Mouse (Mus musculus) gastrocnemius, adult 2 months (tissue): ENCODE measurements at regions not wholly inside any gene's neighbourhood (a gene's known extent, or its start where the extent isn't known, plus 50 kb on each side); places are given as distances from the start of the nearest gene placed in this dataset.

Experiments used
- DNase-seq: peaks from one replicate; pipeline ENCODE4 v3.0.0; 2022
- H3K27ac ChIP-seq: fragments of 200-600 bp; 2 replicates; pipeline ENCODE4 v1.8.1; 2022; ENCODE audit warnings: mild to moderate bottlenecking
- H3K4me3 ChIP-seq: fragments of 200-600 bp; 2 replicates; pipeline ENCODE4 v1.8.1; 2022; ENCODE audit warnings: mild to moderate bottlenecking, moderate library complexity
- CTCF ChIP-seq: fragments of 200-600 bp; IDR thresholded peaks from 2 replicates; pipeline ENCODE4 v1.8.1; 2022; ENCODE audit warnings: antibody characterized with exemption, mild to moderate bottlenecking, moderate library complexity
- intact Hi-C: fragments of 180-260 bp; cut with DNase I; formaldehyde crosslinking; loops from one replicate; pipeline ENCODE4 v1.15.1; 2025

DNA sequence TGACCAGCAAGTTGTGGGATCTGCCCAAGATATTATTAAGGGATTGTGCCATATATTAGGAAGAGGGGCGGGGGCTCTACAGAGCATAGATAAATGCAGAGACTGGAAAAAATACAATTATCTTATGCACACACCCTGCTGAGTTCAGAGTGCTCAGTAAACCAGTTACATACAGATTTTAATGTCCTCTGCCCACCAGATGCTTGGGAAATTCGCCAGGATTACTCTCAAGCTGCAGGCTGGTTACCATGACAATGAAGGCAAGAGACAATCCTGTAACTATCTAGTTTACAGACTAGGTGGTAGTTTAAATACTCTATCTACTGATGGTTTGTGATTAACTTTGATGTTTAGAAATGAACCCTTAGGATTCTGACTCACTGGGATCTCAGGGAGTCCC is 220.2 kb downstream of the Emp1 start:
- Histone ChIP-seq H3K27ac (no peak overlapping the region), H3K4me3 (no peak overlapping the region)
- intact Hi-C loops, result no loop called here
- no peak for TF ChIP-seq CTCF
- DNase-seq, result no peak

DNA sequence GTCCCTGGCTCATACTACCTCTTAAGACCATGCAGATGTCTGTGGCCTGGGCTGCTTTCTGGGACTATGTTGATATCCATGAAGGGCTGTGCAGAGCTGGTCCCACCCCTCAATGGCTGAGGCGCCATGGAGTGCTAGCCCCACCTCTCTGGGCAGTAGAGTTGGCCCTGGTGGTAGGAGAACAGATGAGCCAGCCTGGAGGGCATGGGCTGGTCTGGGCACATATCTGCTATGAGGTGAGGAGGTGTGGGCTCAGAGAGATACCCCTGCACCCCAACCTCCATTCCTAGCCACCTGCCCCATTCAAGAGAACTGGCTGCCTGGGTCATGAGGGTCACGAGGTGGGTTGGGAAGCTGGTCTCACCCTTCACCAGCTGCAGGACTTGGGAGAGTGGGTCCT is 222.4 kb downstream of the Emp1 start:
- no peak for DNase-seq
- Histone ChIP-seq H3K27ac (no peak overlapping the region), H3K4me3 (no peak overlapping the region)
- TF ChIP-seq CTCF, result no peak
- intact Hi-C loops, result no loop called here

DNA sequence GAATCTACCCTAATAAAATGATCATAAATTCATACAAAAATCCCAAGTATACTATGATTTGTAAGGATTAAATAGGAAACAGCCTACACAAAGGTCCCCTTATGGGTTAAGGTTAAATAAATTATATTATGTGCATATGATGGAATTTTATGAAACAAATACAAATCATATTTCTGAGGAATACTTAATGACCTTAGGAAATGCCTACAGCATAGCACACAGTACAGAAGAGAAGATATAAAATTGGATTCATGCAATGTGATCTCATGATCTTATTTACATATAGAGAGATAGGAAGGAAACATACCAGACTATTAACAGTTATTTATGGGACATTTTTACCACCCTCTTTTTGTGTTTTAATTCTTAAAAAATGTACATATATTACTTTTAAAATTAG is 227.7 kb downstream of the Emp1 start:
- Histone ChIP-seq H3K27ac (no peak overlapping the region), H3K4me3 (no peak overlapping the region)
- DNase-seq, result no peak
- intact Hi-C loops, result no loop called here
- TF ChIP-seq CTCF, result no peak

DNA sequence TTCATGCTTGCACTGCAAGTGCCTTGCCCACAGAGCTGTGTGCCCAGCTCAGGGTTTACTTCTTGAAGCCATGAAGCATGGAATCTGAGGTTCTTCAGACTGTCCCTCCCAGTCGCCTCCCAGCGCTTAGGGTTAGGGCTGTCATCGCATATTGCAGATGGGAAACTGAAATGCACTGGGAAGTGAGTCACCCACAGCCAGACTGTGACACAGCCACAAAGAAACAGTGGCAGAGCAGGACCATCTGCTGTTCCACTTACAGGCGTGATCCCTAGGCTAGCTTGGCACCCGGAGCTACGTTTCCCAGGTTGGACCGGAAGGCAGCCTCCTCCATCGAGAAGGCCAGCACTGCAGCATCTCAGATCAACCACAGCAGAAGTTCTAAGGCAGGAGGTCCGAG is 228.7 kb downstream of the Emp1 start:
- intact Hi-C loops, result no loop called here
- Histone ChIP-seq H3K4me3 (no peak overlapping the region), H3K27ac (no peak overlapping the region)
- no peak for DNase-seq
- no peak for TF ChIP-seq CTCF

DNA sequence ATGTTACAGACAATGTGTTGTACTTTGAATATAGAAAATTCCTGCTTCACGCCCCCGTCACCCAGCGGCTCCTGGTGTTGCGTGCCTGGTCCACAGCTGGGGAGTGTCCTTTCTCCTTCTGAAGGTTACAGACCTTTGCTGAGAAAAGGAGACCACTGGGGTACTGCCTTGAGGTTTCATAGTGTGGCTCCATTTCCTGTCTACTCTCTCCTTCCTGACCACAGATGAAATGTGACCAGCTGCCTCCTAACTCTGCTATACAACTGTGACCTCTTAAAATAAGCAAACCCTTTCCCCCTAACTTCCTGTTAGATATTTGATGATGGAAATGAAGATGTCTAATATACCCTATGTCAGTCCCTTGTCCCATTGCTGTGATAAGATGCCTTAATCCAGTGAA is 234.0 kb downstream of the Emp1 start:
- Histone ChIP-seq H3K27ac (no peak overlapping the region), H3K4me3 (no peak overlapping the region)
- TF ChIP-seq CTCF, result no peak
- DNase-seq, result no peak
- intact Hi-C loops, result no loop called here

DNA sequence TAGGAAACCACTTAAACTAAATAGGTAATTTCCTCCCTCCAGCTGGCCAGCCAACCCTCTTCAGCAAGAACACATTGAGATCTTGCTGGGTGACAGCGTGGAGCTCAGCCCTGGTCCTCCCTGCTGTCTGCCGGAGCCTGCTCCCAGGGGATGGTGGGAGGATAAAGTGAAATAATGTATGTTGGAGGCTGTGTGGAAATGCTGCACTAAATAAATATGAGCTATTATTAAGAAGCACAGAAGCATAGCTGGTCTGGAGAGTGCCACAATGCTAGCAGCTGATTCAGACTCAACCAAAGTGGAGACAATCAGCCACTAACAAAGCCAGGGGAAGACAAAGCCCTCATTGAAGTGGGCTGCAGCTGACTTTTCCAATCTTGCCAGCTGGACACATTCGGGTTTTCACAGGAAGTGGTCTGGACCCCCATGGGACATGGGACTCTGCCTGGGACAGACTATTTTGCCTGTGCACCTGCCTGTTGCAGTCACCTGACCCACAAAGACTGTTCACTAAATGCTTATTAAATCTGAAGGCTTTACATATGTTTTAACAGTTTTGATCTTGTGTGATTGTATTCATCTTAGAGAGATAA is 248.3 kb downstream of the Emp1 start:
- Histone ChIP-seq H3K27ac (no peak overlapping the region), H3K4me3 (no peak overlapping the region)
- no peak for DNase-seq
- TF ChIP-seq CTCF, result no peak
- intact Hi-C loops, result no loop called here

DNA sequence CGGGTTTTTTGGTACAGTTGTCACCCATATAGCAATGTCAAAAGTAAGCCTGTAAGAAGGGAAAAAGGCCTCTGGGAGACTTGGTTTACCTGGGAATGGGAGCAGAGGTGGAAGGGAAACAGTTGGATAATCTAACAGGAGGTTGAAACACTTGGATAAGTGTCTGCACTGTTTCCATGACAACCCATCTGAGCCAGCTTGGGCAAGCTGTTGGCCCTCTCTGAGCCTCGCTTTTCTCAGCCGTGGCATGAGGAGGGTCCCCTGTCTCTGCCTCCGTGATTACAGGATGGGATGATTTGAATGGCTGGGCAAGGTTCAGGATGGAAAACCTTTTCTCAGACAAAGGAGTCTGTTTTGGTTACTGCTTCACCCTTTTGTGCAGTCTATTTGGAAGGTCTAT is 265.6 kb downstream of the Emp1 start:
- H3K27ac ChIP-seq, result no peak overlapping the region
- TF ChIP-seq CTCF, result no peak
- no peak for DNase-seq
- intact Hi-C loops, result no loop called here
- H3K4me3 ChIP-seq, result no peak overlapping the region

DNA sequence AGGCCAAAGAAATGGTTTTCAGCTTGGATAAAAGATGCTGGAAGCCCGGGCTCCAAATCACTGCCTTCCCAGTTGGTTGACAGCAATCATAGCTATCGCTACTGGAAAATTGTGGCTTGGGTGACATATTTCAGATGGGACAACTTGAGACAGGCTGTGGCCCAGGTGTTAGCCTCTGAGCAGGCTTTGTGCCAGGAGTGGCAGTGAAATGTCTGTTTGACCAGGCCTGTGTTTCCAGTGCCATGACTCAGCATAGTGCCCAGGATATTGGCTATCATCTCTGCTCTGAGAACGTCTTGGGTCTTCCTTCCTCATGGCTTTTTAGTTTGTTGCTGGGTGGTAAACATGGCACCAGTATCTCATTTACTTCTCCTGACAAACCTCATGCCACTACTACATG is 266.9 kb downstream of the Emp1 start:
- DNase-seq, result no peak
- intact Hi-C loops, result no loop called here
- no peak for TF ChIP-seq CTCF

DNA sequence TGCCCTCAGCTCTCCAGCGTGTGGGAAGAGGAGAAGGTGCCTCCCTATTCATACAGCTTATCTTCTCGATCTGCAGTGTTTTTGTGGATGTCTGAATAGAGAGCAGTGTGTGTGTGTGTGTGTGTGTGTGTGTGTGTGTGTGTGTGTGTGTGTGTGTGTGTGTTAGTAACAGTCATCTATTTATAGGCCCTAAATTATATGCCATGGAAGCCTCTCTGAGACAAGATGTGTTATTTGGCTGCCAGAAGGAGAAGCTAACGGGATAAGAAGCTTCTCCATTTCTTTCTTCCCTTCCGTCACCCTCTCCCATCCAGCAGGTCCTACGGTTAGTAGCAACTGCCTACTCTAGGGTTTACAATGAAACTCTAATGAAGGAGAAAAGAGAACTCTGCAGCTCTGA is 270.3 kb downstream of the Emp1 start:
- TF ChIP-seq CTCF, result no peak
- intact Hi-C loops, result no loop called here
- DNase-seq, result no peak
- Histone ChIP-seq H3K4me3 (no peak overlapping the region), H3K27ac (no peak overlapping the region)

More for the DNA sequence above, 266.9 kb downstream of the Emp1 start:
- no peak overlapping the region for H3K4me3 ChIP-seq
- H3K27ac ChIP-seq, result no peak overlapping the region

DNA sequence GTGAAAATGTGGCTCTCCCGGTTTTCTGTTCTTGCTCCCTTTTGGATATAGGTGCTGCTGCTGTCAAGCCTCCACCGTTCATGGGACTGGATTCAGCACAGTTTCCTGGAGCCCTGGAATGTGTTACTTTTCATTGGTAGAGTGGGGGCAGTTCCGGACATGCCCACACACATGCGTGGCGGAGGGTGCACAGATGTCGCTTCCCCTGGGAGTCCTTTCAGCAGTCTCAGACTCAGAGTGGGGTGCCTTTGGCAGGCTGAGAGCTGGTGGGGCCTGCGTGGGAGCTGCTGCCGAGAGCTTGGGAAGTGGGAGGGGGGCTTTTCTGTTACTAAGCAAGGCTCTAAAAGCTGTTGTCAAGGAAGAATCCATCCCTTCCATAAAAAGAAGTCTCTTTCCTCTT is 274.3 kb downstream of the Emp1 start:
- H3K27ac ChIP-seq, result no peak overlapping the region
- intact Hi-C loops, result no loop called here
- DNase-seq, result no peak
- no peak overlapping the region for H3K4me3 ChIP-seq
- no peak for TF ChIP-seq CTCF

DNA sequence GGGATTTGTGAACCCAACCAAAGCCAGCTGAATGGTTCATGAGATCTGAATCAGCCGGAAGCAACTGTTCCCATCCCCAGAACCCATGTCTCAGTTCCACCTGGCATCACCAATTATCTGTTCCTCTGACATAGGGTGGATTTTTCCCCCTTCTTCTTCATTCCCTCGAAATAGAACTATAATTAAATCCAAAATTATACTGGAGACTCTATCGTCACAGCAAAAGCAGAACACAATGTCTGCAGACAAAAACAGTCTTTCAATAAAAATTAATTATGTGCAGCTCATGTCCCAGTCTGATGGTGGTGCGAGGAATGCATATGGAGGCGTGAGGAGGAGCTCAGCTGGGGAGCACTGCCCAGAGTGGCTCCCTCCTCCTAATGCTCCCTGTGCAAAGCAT is 280.4 kb downstream of the Emp1 start:
- TF ChIP-seq CTCF, result no peak
- Histone ChIP-seq H3K4me3 (no peak overlapping the region), H3K27ac (no peak overlapping the region)
- intact Hi-C loops, result no loop called here
- no peak for DNase-seq

DNA sequence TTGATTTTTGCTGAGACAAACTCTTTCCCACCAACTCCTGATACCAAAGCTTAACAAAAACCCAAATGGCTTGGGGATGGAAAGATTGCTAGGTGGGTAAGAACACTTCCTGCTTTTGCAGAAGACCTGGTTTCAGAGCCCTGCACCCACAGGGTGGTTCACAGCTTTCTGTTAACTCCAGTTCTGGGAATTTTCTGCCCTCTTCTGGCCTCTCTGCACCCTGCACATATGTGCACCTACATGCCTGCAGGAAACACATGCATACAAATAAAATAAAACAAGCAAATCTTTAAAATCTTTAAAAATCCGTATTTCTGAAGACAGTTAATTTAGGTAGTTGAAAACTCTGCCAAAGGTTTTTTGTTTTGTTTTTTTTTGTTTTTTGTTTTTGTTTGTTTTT is 283.8 kb downstream of the Emp1 start:
- Histone ChIP-seq H3K27ac (no peak overlapping the region), H3K4me3 (no peak overlapping the region)
- DNase-seq, result no peak
- intact Hi-C loops, result loop anchor here (2.0 kb wide), 1 partner anchor 201 kb away; no protein-coding TSS in a partner anchor
- TF ChIP-seq CTCF, result peak; percentile 53

DNA sequence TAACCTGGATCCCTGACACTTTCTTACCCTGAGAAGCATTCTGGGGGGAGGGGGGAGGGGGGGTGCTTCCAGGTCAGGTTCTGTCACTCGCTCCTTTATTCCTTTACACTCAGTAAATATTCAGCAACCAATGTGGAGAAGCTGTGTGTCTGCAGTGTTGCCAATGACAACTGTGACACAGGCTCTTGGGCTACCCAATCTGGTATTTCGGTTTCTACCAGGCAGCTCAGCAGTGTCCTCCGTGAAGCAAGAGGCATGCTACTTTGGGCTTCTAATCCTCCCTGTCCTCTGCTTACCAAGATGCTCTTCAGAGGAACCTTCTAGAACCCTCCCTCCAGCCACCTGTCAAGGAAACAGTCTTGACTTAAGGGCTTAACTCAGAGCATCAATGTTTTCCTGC is 290.7 kb downstream of the Emp1 start:
- no peak overlapping the region for H3K27ac ChIP-seq
- DNase-seq, result no peak
- intact Hi-C loops, result no loop called here
- H3K4me3 ChIP-seq, result no peak overlapping the region
- no peak for TF ChIP-seq CTCF

DNA sequence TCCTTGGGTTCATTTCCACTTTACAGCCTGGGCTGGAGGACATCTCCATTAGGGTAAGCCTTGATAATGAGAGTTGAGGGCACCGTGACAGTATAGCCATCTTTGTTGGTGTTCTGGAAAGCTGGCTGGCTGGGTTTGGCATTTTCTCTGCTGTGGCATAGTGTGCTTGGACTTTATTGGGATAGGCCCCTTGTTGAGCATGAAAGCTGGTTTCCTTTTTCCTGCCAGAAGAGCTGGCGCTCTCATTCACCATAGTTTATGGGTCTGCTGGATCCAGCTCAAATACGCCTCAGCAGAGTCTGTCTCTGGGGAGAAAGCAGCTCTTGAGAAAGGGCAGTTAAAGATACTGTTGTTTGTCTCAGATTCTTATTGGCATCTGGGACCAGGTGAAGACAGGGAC is 300.0 kb downstream of the Emp1 start:
- intact Hi-C loops, result no loop called here
- Histone ChIP-seq H3K4me3 (no peak overlapping the region), H3K27ac (no peak overlapping the region)
- TF ChIP-seq CTCF, result no peak
- DNase-seq, result no peak
